ENCODE assay signal across 16 mouse cellular contexts in genomic region chr11:83991701-83992100, GRCm38 (mm10).
"Had no signal": no experiment of that assay in that cellular context is flagged by ENCODE, and none has a peak within 500 bp of the region (broad histone marks: within the 10 kb centered on the region; RNA-seq: fewer than 3 reads in every experiment).

No protein-coding gene starts in this region.

- H3K9ac ChIP-seq: limb, embryonic 12.5 days; liver, embryonic 13.5 days; liver, postnatal 0 days; midbrain, embryonic 15.5 days; neural tube, embryonic 12.5 days had no signal

- H3K9me3 ChIP-seq: limb, embryonic 12.5 days; liver, embryonic 13.5 days; midbrain, embryonic 10.5 days; midbrain, embryonic 15.5 days; neural tube, embryonic 12.5 days had no signal

- H3K4me1 ChIP-seq: limb, embryonic 12.5 days; liver, embryonic 13.5 days; midbrain, embryonic 10.5 days; midbrain, embryonic 15.5 days; neural tube, embryonic 12.5 days had no signal

- H3K4me3 ChIP-seq: limb, embryonic 12.5 days; liver, embryonic 13.5 days; midbrain, embryonic 10.5 days; midbrain, embryonic 15.5 days; neural tube, embryonic 12.5 days had no signal

- H3K27me3 ChIP-seq: limb, embryonic 12.5 days; liver, embryonic 13.5 days; midbrain, embryonic 15.5 days; neural tube, embryonic 12.5 days had no signal

- H3K4me2 ChIP-seq: limb, embryonic 12.5 days; liver, embryonic 13.5 days; midbrain, embryonic 15.5 days; neural tube, embryonic 12.5 days had no signal

- H3K27ac ChIP-seq: kidney, postnatal 0 days; limb, embryonic 12.5 days; liver, embryonic 13.5 days; midbrain, embryonic 10.5 days; midbrain, embryonic 15.5 days; neural tube, embryonic 12.5 days; stomach, postnatal 0 days had no signal

- ATAC-seq: liver, postnatal 0 days; midbrain, embryonic 15.5 days had no signal

- DNase-seq: kidney, adult 9 months; kidney, postnatal 36 days; layer of hippocampus, adult 9-11 months; layer of hippocampus, postnatal 36 days; liver; liver, embryonic 13.5 days; liver, postnatal 0 days; lung, postnatal 36 days; right cerebral cortex, adult 18-20 months; thymus, postnatal 4 days had no signal
